Mouse (Mus musculus) heart, postnatal 0 days (tissue): ENCODE results near the gene Rad54l2. TPM values are rescaled to one million over a fixed set of nuclear protein-coding genes. Genes with fewer than 3 reads are reported as not detected.

ENCODE experiments used
- ATAC-seq: fragments of 200-750 bp; cut with Nextera tagmentation; 2 replicates; pipeline ENCODE4 v1.8.0; 2017; ENCODE audit warnings: low read depth, moderate number of reproducible peaks, moderate library complexity; ENCODE audit not compliant: insufficient read depth
- DNase-seq: peaks from one replicate; pipeline ENCODE4 v3.0.0-alpha.2; 2016; ENCODE audit warnings: low spot score
- H3K27ac ChIP-seq: fragments of 300-500 bp; sonication (generic); 2 replicates; pipeline ENCODE4 v1.5.1; 2014; ENCODE audit warnings: low read depth, mild to moderate bottlenecking
- H3K27me3 ChIP-seq: fragments of 300-500 bp; sonication (generic); 2 replicates; pipeline ENCODE4 v1.6.1; 2014; ENCODE audit warnings: low read length, mixed read lengths; ENCODE audit not compliant: control insufficient read depth, insufficient read depth
- H3K36me3 ChIP-seq: fragments of 300-500 bp; sonication (generic); replicated peaks from 2 replicates; pipeline ENCODE4 v1.6.1; 2014; ENCODE audit warnings: low read length, mixed read lengths; ENCODE audit not compliant: control insufficient read depth, insufficient read depth
- H3K4me1 ChIP-seq: fragments of 300-500 bp; sonication (generic); 2 replicates; pipeline ENCODE4 v1.6.1; 2014; ENCODE audit warnings: antibody characterized with exemption; ENCODE audit not compliant: control insufficient read depth, insufficient read depth
- H3K4me2 ChIP-seq: fragments of 300-500 bp; sonication (generic); 2 replicates; pipeline ENCODE4 v1.6.1; 2014; ENCODE audit warnings: low read depth, mild to moderate bottlenecking, low read length, moderate library complexity
- H3K4me3 ChIP-seq: fragments of 300-500 bp; sonication (generic); 2 replicates; pipeline ENCODE4 v1.5.1; 2014; ENCODE audit warnings: low read depth, low read length
- H3K9ac ChIP-seq: fragments of 300-500 bp; sonication (generic); replicated peaks from 2 replicates; pipeline ENCODE4 v1.6.1; 2014; ENCODE audit warnings: low read depth, low read length, mixed read lengths
- H3K9me3 ChIP-seq: fragments of 300-500 bp; sonication (generic); replicated peaks from 2 replicates; pipeline ENCODE4 v1.6.1; 2016; ENCODE audit warnings: low read length; ENCODE audit not compliant: control insufficient read depth
- CTCF ChIP-seq: IDR thresholded peaks from 2 replicates; pipeline ENCODE4 v1.5.1; 2016; ENCODE audit warnings: antibody characterized with exemption, control low read depth, low read depth
- EP300 ChIP-seq: IDR thresholded peaks from 2 replicates; pipeline ENCODE4 v1.6.1; 2016; ENCODE audit warnings: antibody characterized with exemption, low read depth
- WGBS: fragments of 180-500 bp; shearing (Covaris S2); extraction: QIAGEN DNeasy Blood & Tissue Kit; methylation state at CpG from one replicate; pipeline ENCODE4 v1.1.7; 2014; 5-methylcytosine and 5-hydroxymethylcytosine counted together
- polyA plus RNA-seq: library from polyadenylated mRNA; unstranded; fragments of >200 nt; fragmentation: Nextera tagmentation; extraction: Ambion mirVana; gene quantifications from 2 replicates; pipeline ENCODE4 v1.2.1, GENCODE M21; 2015
- total RNA-seq: library from RNA; depleted of rRNA; stranded (reverse); fragments of >200 nt; gene quantifications from 2 replicates; pipeline ENCODE4 v1.2.3, GENCODE M21; 2014; ENCODE audit warnings: low replicate concordance

Gene Rad54l2
- total and polyA plus RNA-seq, 2 experiments from 2014 or later, result 1.9 to 10.8 TPM

- H3K4me1 ChIP-seq, result 0 out of 2 replicates have a peak, but pooled peaks cover 8% of the 10 kb centered on the region
- H3K27ac ChIP-seq, result peak overlapping the region; percentile 75; the same call in 1 of the 2 replicates
- H3K36me3 ChIP-seq, result peaks cover 20% of the 10 kb centered on the region
- TF ChIP-seq CTCF (no peak), EP300 (no peak)
- ATAC-seq, result no peak
- peak overlapping the region; percentile 93 for H3K4me2 ChIP-seq
- no peaks in the 10 kb centered on the region for H3K27me3 ChIP-seq
- H3K9ac ChIP-seq, result peak overlapping the region; percentile 76
- H3K4me3 ChIP-seq, result peak overlapping the region; percentile 88
- H3K9me3 ChIP-seq, result no peaks in the 10 kb centered on the region
- DNase-seq, result no peak
- WGBS, result 63% methylated on average over 6 of the region's 6 CpGs
Observed at GRCm38 (mm10) chr9:106684093-106684872, 104.7 kb downstream of the Rad54l2 start.

DNA sequence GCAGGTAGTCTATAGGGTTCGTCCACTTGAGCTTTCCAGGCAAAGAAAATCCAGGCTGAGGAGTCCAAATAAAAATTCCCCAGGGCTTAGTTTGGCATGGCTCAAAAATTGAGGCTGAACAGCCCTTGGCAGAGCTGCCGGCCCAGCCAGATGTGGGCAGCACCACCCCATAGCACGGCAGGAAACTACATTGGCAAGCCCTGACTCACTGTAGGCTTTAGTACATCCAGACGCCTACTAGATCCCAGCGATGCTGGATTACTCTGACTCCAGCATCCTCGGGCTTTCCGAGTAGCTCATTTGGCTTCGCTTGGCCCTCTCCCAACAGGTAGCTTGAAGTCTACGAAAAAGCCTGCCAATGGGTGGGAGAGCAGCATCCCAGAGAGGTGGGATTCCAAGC lies 108.0 kb downstream of the Rad54l2 start:
- Histone ChIP-seq H3K27ac (no peak overlapping the region), H3K9ac (no peak overlapping the region), H3K4me3 (no peak overlapping the region), H3K4me2 (no peak overlapping the region), H3K4me1 (0 out of 2 replicates have a peak, but pooled peaks cover 8% of the 10 kb centered on the region), H3K27me3 (no peaks in the 10 kb centered on the region), H3K9me3 (no peaks in the 10 kb centered on the region), H3K36me3 (peaks cover 35% of the 10 kb centered on the region)
- TF ChIP-seq EP300, result no peak
- no peak for TF ChIP-seq CTCF
- no peak for DNase-seq
- no peak for ATAC-seq
- whole genome bisulfite sequencing, result 83% methylated on average over 9 of the region's 9 CpGs

GRCm38 (mm10) chr9:106678242-106678641 lies 110.8 kb downstream of the Rad54l2 start:
- Histone ChIP-seq H3K27me3 (no peaks in the 10 kb centered on the region), H3K27ac (no peak overlapping the region), H3K9me3 (no peaks in the 10 kb centered on the region), H3K9ac (no peak overlapping the region), H3K4me1 (no peaks in the 10 kb centered on the region), H3K4me3 (no peak overlapping the region), H3K4me2 (no peak overlapping the region), H3K36me3 (peaks cover 47% of the 10 kb centered on the region)
- DNase-seq, result no peak
- TF ChIP-seq CTCF (no peak), EP300 (no peak)
- 72% methylated on average over 4 of the region's 4 CpGs for WGBS
- ATAC-seq, result no peak

- no peak for TF ChIP-seq EP300
- no peak for TF ChIP-seq CTCF
- DNase-seq (no peak), ATAC-seq (no peak)
- WGBS, result 82% methylated on average over 5 of the region's 5 CpGs
- Histone ChIP-seq H3K36me3 (peaks cover 52% of the 10 kb centered on the region), H3K9me3 (no peaks in the 10 kb centered on the region), H3K4me1 (no peaks in the 10 kb centered on the region), H3K4me2 (no peak overlapping the region), H3K27me3 (no peaks in the 10 kb centered on the region), H3K27ac (no peak overlapping the region), H3K9ac (no peak overlapping the region), H3K4me3 (no peak overlapping the region)
Observed at GRCm38 (mm10) chr9:106677702-106678101, 111.3 kb downstream of the Rad54l2 start.

- Histone ChIP-seq H3K9me3 (no peaks in the 10 kb centered on the region), H3K4me3 (no peak overlapping the region), H3K27ac (no peak overlapping the region), H3K27me3 (no peaks in the 10 kb centered on the region), H3K4me2 (no peak overlapping the region), H3K4me1 (no peaks in the 10 kb centered on the region), H3K36me3 (peaks cover 61% of the 10 kb centered on the region), H3K9ac (no peak overlapping the region)
- WGBS, result 67% methylated on average over 4 of the region's 4 CpGs
- no peak for TF ChIP-seq EP300
- no peak for TF ChIP-seq CTCF
- DNase-seq (no peak), ATAC-seq (no peak)
Observed at GRCm38 (mm10) chr9:106676571-106676970, 112.4 kb downstream of the Rad54l2 start.
